ENCODE assay signal across 17 mouse cellular contexts in the genomic region with DNA sequence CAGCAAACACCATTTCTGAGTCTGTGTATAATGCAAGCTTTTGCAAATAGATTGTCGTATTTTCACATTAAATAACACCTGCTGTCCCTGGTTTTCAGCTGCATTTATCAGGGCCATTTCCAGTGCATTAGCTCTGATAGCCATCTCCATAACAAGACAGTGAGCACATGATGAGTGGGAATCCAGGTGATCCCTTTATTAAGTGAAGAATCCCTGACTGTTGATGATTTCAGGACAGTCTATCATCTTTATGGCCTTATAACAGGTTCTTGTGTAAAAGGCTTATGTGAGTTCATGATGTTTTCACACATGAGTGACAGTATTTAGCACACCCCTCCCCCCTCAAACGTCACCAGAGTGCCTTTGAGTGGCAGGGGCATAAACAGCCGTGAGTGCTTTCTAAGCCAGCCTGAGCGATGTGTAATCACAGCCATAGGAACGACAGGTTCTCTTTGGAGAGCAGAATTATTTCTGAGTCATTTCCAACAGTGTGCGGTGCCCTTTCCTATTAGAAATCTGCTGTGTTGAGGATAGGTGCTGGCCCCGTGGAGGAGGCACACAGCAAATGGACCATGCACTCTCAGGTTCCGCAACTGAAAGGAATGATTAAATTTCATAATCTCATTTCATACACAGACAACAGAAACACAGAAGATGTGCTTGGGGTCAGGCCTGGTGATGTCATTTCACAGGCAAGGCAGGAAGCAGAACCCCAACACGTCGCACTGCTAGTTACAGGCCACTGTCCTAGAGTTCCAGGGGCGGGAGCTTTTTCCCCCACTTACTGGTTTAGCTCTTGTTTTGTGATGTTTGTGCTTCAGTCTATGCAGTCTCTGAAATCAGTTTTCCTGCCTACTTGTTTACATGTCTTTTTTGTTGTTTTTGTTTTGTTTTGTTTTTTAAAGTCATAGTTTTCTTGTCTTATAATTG. TPM values are rescaled to one million over a fixed set of nuclear protein-coding genes. Genes with fewer than 3 reads are reported as not detected.
DNase-seq lines count a peak whose midpoint lies in the region; ATAC-seq lines count a peak whose summit lies in the region.
"Had no signal": no experiment of that assay in that cellular context is flagged by ENCODE, and none has a peak within 500 bp of the region (broad histone marks: within the 10 kb centered on the region; RNA-seq: fewer than 3 reads in every experiment).

No protein-coding gene starts in this region.

- ATAC-seq in forebrain, embryonic 12.5 days (ENCODE audit: low FRiP score): peak; percentile 74
- no peak; the same call in 1 of the 2 replicates for ATAC-seq in forebrain, embryonic 11.5 days (replicated peaks; ENCODE audit: low FRiP score)
- ATAC-seq in hindbrain, embryonic 12.5 days (ENCODE audit: low FRiP score): peak; percentile 40; the same call in 1 of the 2 replicates
- peak; percentile 38; the same call in 1 of the 2 replicates for ATAC-seq in midbrain, embryonic 16.5 days
- ATAC-seq in intestine, embryonic 15.5 days: no peak
- ATAC-seq in heart, embryonic 11.5 days (replicated peaks; ENCODE audit: insufficient number of reproducible peaks, low FRiP score, low TSS enrichment): no peak

- no peaks in the 10 kb centered on the region for H3K36me3 ChIP-seq in forebrain, embryonic 12.5 days (replicated peaks)
- no peaks in the 10 kb centered on the region for H3K36me3 ChIP-seq in forebrain, embryonic 11.5 days (ENCODE audit: control insufficient read depth, insufficient read depth, low read length)
- no peaks in the 10 kb centered on the region for H3K36me3 ChIP-seq in hindbrain, embryonic 12.5 days
- no peaks in the 10 kb centered on the region for H3K36me3 ChIP-seq in midbrain, embryonic 16.5 days (ENCODE audit: control insufficient read depth, insufficient read depth, low read length)
- no peaks in the 10 kb centered on the region for H3K36me3 ChIP-seq in intestine, embryonic 15.5 days
- H3K36me3 ChIP-seq in heart, embryonic 11.5 days (ENCODE audit: control insufficient read depth, insufficient read depth, low read length): no peaks in the 10 kb centered on the region
- H3K36me3 ChIP-seq: heart, embryonic 15.5 days; lung, embryonic 15.5 days; stomach, embryonic 15.5 days had no signal

- no peaks in the 10 kb centered on the region for H3K9me3 ChIP-seq in forebrain, embryonic 12.5 days
- no peaks in the 10 kb centered on the region for H3K9me3 ChIP-seq in forebrain, embryonic 11.5 days (ENCODE audit: control insufficient read depth, low read length)
- H3K9me3 ChIP-seq in hindbrain, embryonic 12.5 days (replicated peaks): no peaks in the 10 kb centered on the region
- H3K9me3 ChIP-seq in midbrain, embryonic 16.5 days (replicated peaks; ENCODE audit: control insufficient read depth, low read length, poor library complexity, severe bottlenecking): no peaks in the 10 kb centered on the region
- H3K9me3 ChIP-seq in intestine, embryonic 15.5 days: no peaks in the 10 kb centered on the region
- H3K9me3 ChIP-seq in heart, embryonic 11.5 days (replicated peaks; ENCODE audit: control insufficient read depth, low read length): no peaks in the 10 kb centered on the region
- H3K9me3 ChIP-seq: heart, embryonic 15.5 days; lung, embryonic 15.5 days; stomach, embryonic 15.5 days had no signal

- no peaks in the 10 kb centered on the region for H3K27me3 ChIP-seq in forebrain, embryonic 12.5 days
- no peaks in the 10 kb centered on the region for H3K27me3 ChIP-seq in forebrain, embryonic 11.5 days (ENCODE audit: control insufficient read depth, insufficient read depth, low read length)
- H3K27me3 ChIP-seq in hindbrain, embryonic 12.5 days: no peaks in the 10 kb centered on the region
- H3K27me3 ChIP-seq in midbrain, embryonic 16.5 days (ENCODE audit: control insufficient read depth, insufficient read depth, low read depth, low read length): no peaks in the 10 kb centered on the region
- H3K27me3 ChIP-seq in intestine, embryonic 15.5 days (replicated peaks): no peaks in the 10 kb centered on the region
- H3K27me3 ChIP-seq in heart, embryonic 11.5 days (ENCODE audit: control insufficient read depth, insufficient read depth, low read length): no peaks in the 10 kb centered on the region
- H3K27me3 ChIP-seq: heart, embryonic 15.5 days; lung, embryonic 15.5 days; stomach, embryonic 15.5 days had no signal

- no peak overlapping the region for H3K9ac ChIP-seq in forebrain, embryonic 12.5 days
- H3K9ac ChIP-seq in forebrain, embryonic 11.5 days (ENCODE audit: low read length): no peak overlapping the region
- no peak overlapping the region for H3K9ac ChIP-seq in hindbrain, embryonic 12.5 days
- no peak overlapping the region for H3K9ac ChIP-seq in midbrain, embryonic 16.5 days (ENCODE audit: low read depth, low read length)
- no peak overlapping the region for H3K9ac ChIP-seq in intestine, embryonic 15.5 days
- no peak overlapping the region for H3K9ac ChIP-seq in heart, embryonic 11.5 days (ENCODE audit: low read depth, low read length)
- H3K9ac ChIP-seq: heart, embryonic 15.5 days; lung, embryonic 15.5 days; stomach, embryonic 15.5 days had no signal

- DNase-seq in forebrain, embryonic 11.5 days (ENCODE audit: low spot score): no peak
- DNase-seq in MN1 (ENCODE audit: low spot score): peak; percentile 53
- DNase-seq in right cerebral cortex, adult 2 months (ENCODE audit: low spot score in 2 of 2): no peak
- DNase-seq: cerebellum, adult 9-10 months; kidney, adult 9 months; kidney, postnatal 4 days; left cerebral cortex, postnatal 4 days; spleen, adult 18-20 months had no signal

- 64% methylated on average over 11 of the region's 11 CpGs for WGBS in forebrain, embryonic 12.5 days
- WGBS in forebrain, embryonic 11.5 days: 75% methylated on average over 11 of the region's 11 CpGs
- 77% methylated on average over 11 of the region's 11 CpGs for WGBS in hindbrain, embryonic 12.5 days
- WGBS in midbrain, embryonic 16.5 days: 63% methylated on average over 11 of the region's 11 CpGs
- 56% methylated on average over 11 of the region's 11 CpGs for WGBS in intestine, embryonic 15.5 days
- WGBS in heart, embryonic 11.5 days (ENCODE audit: insufficient replicate concordance): 65% methylated on average over 11 of the region's 11 CpGs

- H3K4me2 ChIP-seq in forebrain, embryonic 12.5 days: no peak overlapping the region
- no peak overlapping the region for H3K4me2 ChIP-seq in forebrain, embryonic 11.5 days (ENCODE audit: low read depth, low read length, severe bottlenecking)
- no peak overlapping the region for H3K4me2 ChIP-seq in hindbrain, embryonic 12.5 days (replicated peaks)
- H3K4me2 ChIP-seq in midbrain, embryonic 16.5 days (ENCODE audit: low read length): no peak overlapping the region
- H3K4me2 ChIP-seq in intestine, embryonic 15.5 days (replicated peaks): no peak overlapping the region
- H3K4me2 ChIP-seq in heart, embryonic 11.5 days: no peak overlapping the region
- H3K4me2 ChIP-seq: heart, embryonic 15.5 days; liver, embryonic 11.5 days; lung, embryonic 15.5 days; stomach, embryonic 15.5 days had no signal

- H3K27ac ChIP-seq in forebrain, embryonic 12.5 days: no peak overlapping the region
- H3K27ac ChIP-seq in forebrain, embryonic 11.5 days (ENCODE audit: low read depth, low read length): no peak overlapping the region
- H3K27ac ChIP-seq in hindbrain, embryonic 12.5 days: no peak overlapping the region
- H3K27ac ChIP-seq in midbrain, embryonic 16.5 days (ENCODE audit: low read length): no peak overlapping the region
- no peak overlapping the region for H3K27ac ChIP-seq in intestine, embryonic 15.5 days
- no peak overlapping the region for H3K27ac ChIP-seq in heart, embryonic 11.5 days (ENCODE audit: low read depth, low read length)
- H3K27ac ChIP-seq: heart, embryonic 15.5 days; lung, embryonic 15.5 days; stomach, embryonic 15.5 days had no signal

- no peak overlapping the region for H3K4me3 ChIP-seq in forebrain, embryonic 12.5 days (replicated peaks)
- H3K4me3 ChIP-seq in forebrain, embryonic 11.5 days (ENCODE audit: low read depth, low read length): no peak overlapping the region
- no peak overlapping the region for H3K4me3 ChIP-seq in hindbrain, embryonic 12.5 days
- H3K4me3 ChIP-seq in midbrain, embryonic 16.5 days (ENCODE audit: low read depth, low read length): no peak overlapping the region
- no peak overlapping the region for H3K4me3 ChIP-seq in intestine, embryonic 15.5 days (replicated peaks)
- H3K4me3 ChIP-seq in heart, embryonic 11.5 days (ENCODE audit: low read depth, low read length): no peak overlapping the region
- H3K4me3 ChIP-seq: heart, embryonic 15.5 days; lung, embryonic 15.5 days; stomach, embryonic 15.5 days had no signal

- H3K4me1 ChIP-seq in forebrain, embryonic 12.5 days: no peaks in the 10 kb centered on the region
- peaks cover 5% of the 10 kb centered on the region; the same call in 1 of the 2 replicates for H3K4me1 ChIP-seq in forebrain, embryonic 11.5 days (replicated peaks; ENCODE audit: control insufficient read depth, insufficient read depth, low read length)
- no peaks in the 10 kb centered on the region for H3K4me1 ChIP-seq in hindbrain, embryonic 12.5 days
- H3K4me1 ChIP-seq in midbrain, embryonic 16.5 days (ENCODE audit: control insufficient read depth, insufficient read depth, low read length): no peaks in the 10 kb centered on the region
- no peaks in the 10 kb centered on the region for H3K4me1 ChIP-seq in intestine, embryonic 15.5 days (replicated peaks)
- H3K4me1 ChIP-seq in heart, embryonic 11.5 days (ENCODE audit: control insufficient read depth, insufficient read depth, low read length): no peaks in the 10 kb centered on the region
- H3K4me1 ChIP-seq: heart, embryonic 15.5 days; stomach, embryonic 15.5 days had no signal

RNA-seq across cellular contexts. Expression of gene Slc7a14, which starts 18.2 kb away (rescaled TPM):
- 0.92 and 1.1 TPM in 2 replicates for polyA plus RNA-seq in forebrain, embryonic 12.5 days (2016; fragmentation: Nextera tagmentation; extraction: Ambion mirVana)
- 0.23 and 0.40 TPM in 2 replicates for polyA plus RNA-seq in forebrain, embryonic 11.5 days (2014; fragmentation: Nextera tagmentation; extraction: Ambion mirVana)
- 2.0 TPM in 2 replicates for polyA plus RNA-seq in hindbrain, embryonic 12.5 days (2016; fragmentation: Nextera tagmentation; extraction: Ambion mirVana)
- polyA plus RNA-seq in midbrain, embryonic 16.5 days (2015; fragmentation: Nextera tagmentation; extraction: Ambion mirVana): 7.3 and 8.1 TPM in 2 replicates
- polyA plus RNA-seq in intestine, embryonic 15.5 days (2015; fragmentation: Nextera tagmentation; extraction: Ambion mirVana): 0.92 and 0.99 TPM in 2 replicates
- 0.53 and 0.82 TPM in 2 replicates for polyA plus RNA-seq in heart, embryonic 11.5 days (2014; fragmentation: Nextera tagmentation; extraction: Ambion mirVana)

Comparison
In these comparisons a context has a peak if more than half of its experiments do, and no peak if none do; other contexts are left out.
1. ATAC-seq: peak in forebrain, embryonic 12.5 days (single experiment), hindbrain, embryonic 12.5 days (single experiment) and midbrain, embryonic 16.5 days (single experiment); none in forebrain, embryonic 11.5 days (single experiment), intestine, embryonic 15.5 days (single experiment) and heart, embryonic 11.5 days (single experiment).